Mouse (Mus musculus) hindbrain, embryonic 11.5 days (tissue): ENCODE data around the gene Gm6614. TPM values are rescaled to one million over a fixed set of nuclear protein-coding genes. Genes with fewer than 3 reads are reported as not detected.
"Not testable (repeated sequence)": the region's sequence is repeated elsewhere in the genome, so short reads cannot be mapped to it uniquely, and the experiment has no call there.

Source experiments
- ATAC-seq: fragments of 200-750 bp; cut with Nextera tagmentation; 2 replicates; pipeline ENCODE4 v1.8.0; 2017; ENCODE audit warnings: mild to moderate bottlenecking, moderate TSS enrichment, moderate library complexity; ENCODE audit not compliant: low FRiP score
- DNase-seq: peaks from one replicate; pipeline ENCODE4 v3.0.0-alpha.2; 2015; ENCODE audit warnings: low spot score
- H3K27ac ChIP-seq: fragments of 300-500 bp; sonication (generic); 2 replicates; pipeline ENCODE4 v1.5.1; 2014; ENCODE audit warnings: mild to moderate bottlenecking, low read depth, low read length
- H3K27me3 ChIP-seq: fragments of 300-500 bp; sonication (generic); 2 replicates; pipeline ENCODE4 v1.6.1; 2014; ENCODE audit warnings: mild to moderate bottlenecking, low read length, moderate library complexity, mixed read lengths; ENCODE audit not compliant: control insufficient read depth, insufficient read depth
- H3K36me3 ChIP-seq: fragments of 300-500 bp; sonication (generic); 2 replicates; pipeline ENCODE4 v1.6.1; 2014; ENCODE audit warnings: mild to moderate bottlenecking, low read length, moderate library complexity, mixed read lengths; ENCODE audit not compliant: control insufficient read depth, insufficient read depth
- H3K4me1 ChIP-seq: fragments of 300-500 bp; sonication (generic); replicated peaks from 2 replicates; pipeline ENCODE4 v1.6.1; 2014; ENCODE audit warnings: low read length, mixed read lengths; ENCODE audit not compliant: control insufficient read depth, insufficient read depth
- H3K4me2 ChIP-seq: fragments of 300-500 bp; sonication (generic); replicated peaks from 2 replicates; pipeline ENCODE4 v1.6.1; 2014; ENCODE audit warnings: mild to moderate bottlenecking, low read depth, low read length
- H3K4me3 ChIP-seq: fragments of 300-500 bp; sonication (generic); 2 replicates; pipeline ENCODE4 v1.5.1; 2014; ENCODE audit warnings: low read depth, low read length
- H3K9ac ChIP-seq: fragments of 300-500 bp; sonication (generic); 2 replicates; pipeline ENCODE4 v1.6.1; 2014; ENCODE audit warnings: low read depth, low read length
- H3K9me3 ChIP-seq: fragments of 300-500 bp; sonication (generic); 2 replicates; pipeline ENCODE4 v1.6.1; 2016; ENCODE audit warnings: low read length; ENCODE audit not compliant: control insufficient read depth
- WGBS: fragments of 180-500 bp; shearing (Covaris S2); extraction: QIAGEN DNeasy Blood & Tissue Kit; methylation state at CpG from one replicate; pipeline ENCODE4 v1.1.7; 2014; 5-methylcytosine and 5-hydroxymethylcytosine counted together
- polyA plus RNA-seq: library from polyadenylated mRNA; unstranded; fragments of >200 nt; fragmentation: Nextera tagmentation; extraction: Ambion mirVana; gene quantifications from 2 replicates; pipeline ENCODE4 v1.2.1, GENCODE M21; 2014

Gene Gm6614
- polyA plus RNA-seq = not detected in 2 replicates

DNA sequence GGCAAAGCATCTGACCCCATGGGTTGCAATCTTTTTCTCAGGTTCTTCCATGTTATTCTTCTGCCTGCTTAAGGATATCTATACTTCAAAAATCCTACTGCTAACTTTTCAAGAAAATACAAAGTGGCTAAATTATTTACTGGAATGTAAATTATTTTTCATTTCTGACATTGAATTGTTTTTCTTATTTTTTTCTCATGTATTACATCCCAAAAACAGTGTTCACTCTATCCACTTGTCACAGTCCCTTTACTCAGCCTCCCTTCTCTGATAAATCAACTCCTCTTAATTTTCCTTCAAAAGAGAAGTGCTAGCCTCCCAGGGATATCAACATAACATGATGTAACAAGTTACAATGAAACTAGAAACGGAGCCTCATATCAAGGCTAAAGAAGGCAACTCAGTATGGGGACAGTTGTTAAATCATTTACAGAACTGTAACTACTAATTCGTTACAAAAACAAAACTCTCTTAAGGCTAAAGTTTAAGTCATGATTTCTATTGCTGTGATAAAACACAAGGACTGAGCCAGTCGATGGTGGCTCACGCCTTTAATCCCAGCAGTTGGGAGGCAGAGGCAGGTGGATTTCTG lies at the start of gene Gm6614:
Gene Gm6614 (minus strand): TSS at position 51 of the 592 bp plus-strand sequence.
- Histone ChIP-seq H3K36me3 (no peaks in the 10 kb centered on the region), H3K9ac (no peak within 1 kb of the TSS), H3K4me2 (no peak within 1 kb of the TSS), H3K27ac (no peak within 1 kb of the TSS), H3K4me1 (no peaks in the 10 kb centered on the region), H3K27me3 (no peaks in the 10 kb centered on the region), H3K4me3 (no peak within 1 kb of the TSS), H3K9me3 (no peaks in the 10 kb centered on the region)
- ATAC-seq = no peak
- DNase-seq = no peak
- WGBS = 85% methylated on average over 4 of the region's 4 CpGs

DNA sequence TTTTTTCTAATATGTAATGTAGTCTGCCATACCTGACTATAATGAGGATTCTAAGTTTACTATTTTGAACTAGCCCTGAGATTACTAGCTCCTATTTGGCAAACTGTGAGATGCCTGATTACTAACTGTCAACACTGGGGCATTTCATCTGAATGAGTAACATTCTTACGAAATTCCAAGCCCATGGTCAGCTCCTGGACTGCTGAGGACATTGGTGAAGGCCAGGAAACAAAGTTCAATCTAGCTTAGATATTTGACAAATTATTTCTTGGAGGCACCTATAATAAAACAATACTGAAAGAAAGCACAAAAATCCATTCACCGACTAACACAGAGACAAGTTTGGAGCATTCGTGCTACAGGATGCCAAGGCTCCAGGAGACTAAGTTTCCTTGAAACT lies 47.1 kb upstream of the Gm6614 start:
- not testable (repeated sequence) for H3K4me3 ChIP-seq, H3K27ac ChIP-seq, H3K9ac ChIP-seq, H3K36me3 ChIP-seq, H3K9me3 ChIP-seq, H3K4me1 ChIP-seq, H3K27me3 ChIP-seq, ATAC-seq, H3K4me2 ChIP-seq, DNase-seq
- WGBS = 93% methylated on average over 3 of the region's 3 CpGs

DNA sequence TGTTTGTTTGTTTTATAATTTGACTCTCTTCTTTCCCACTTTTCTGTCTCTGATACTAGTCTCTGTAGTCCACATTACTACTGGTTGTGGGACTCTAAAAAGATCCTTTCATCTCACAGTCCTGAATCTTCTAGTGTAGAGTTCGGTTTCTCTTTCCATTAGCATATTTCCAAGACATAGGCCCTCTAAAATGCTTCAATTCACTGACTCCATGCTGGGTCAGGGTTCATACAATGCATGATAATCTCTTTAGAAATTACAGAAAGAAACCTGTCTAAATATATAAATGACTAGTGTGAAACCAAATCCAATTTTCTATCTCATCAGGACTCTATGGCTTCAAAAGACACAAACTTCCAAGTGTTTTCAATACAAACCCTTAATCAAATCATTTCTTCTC lies 36.5 kb upstream of the Gm6614 start:
- Histone ChIP-seq H3K27me3 (no peaks in the 10 kb centered on the region), H3K9me3 (no peaks in the 10 kb centered on the region), H3K27ac (no peak overlapping the region), H3K4me1 (no peaks in the 10 kb centered on the region), H3K4me2 (no peak overlapping the region), H3K36me3 (no peaks in the 10 kb centered on the region), H3K4me3 (no peak overlapping the region), H3K9ac (no peak overlapping the region)
- no peak for ATAC-seq
- WGBS = 77% methylated on average over 1 of the region's 1 CpGs
- no peak for DNase-seq

- Histone ChIP-seq H3K4me2 (no peak overlapping the region), H3K9me3 (no peaks in the 10 kb centered on the region), H3K27ac (no peak overlapping the region), H3K27me3 (no peaks in the 10 kb centered on the region), H3K9ac (no peak overlapping the region), H3K36me3 (no peaks in the 10 kb centered on the region), H3K4me3 (no peak overlapping the region), H3K4me1 (no peaks in the 10 kb centered on the region)
- 92% methylated on average over 2 of the region's 2 CpGs for WGBS
- ATAC-seq (no peak), DNase-seq (no peak)
Observed at GRCm38 (mm10) chr6:142045746-142046145, 34.5 kb upstream of the Gm6614 start.

- no peak for ATAC-seq
- H3K4me1 ChIP-seq = no peaks in the 10 kb centered on the region
- no peak overlapping the region for H3K4me3 ChIP-seq
- H3K9me3 ChIP-seq = no peaks in the 10 kb centered on the region
- no peaks in the 10 kb centered on the region for H3K27me3 ChIP-seq
- H3K27ac ChIP-seq = no peak overlapping the region
- H3K9ac ChIP-seq = no peak overlapping the region
- no peak for DNase-seq
- no peak overlapping the region for H3K4me2 ChIP-seq
- no peaks in the 10 kb centered on the region for H3K36me3 ChIP-seq
- WGBS = 88% methylated on average over 3 of the region's 3 CpGs
Observed at GRCm38 (mm10) chr6:142041896-142042295, 30.7 kb upstream of the Gm6614 start.

- WGBS = 48% methylated on average over 16 of the region's 16 CpGs
- H3K36me3 ChIP-seq = no peaks in the 10 kb centered on the region
Observed at GRCm38 (mm10) chr6:142040306-142041175, 29.3 kb upstream of the Gm6614 start.

GRCm38 (mm10) chr6:142035771-142036170 lies 24.6 kb upstream of the Gm6614 start:
- no peaks in the 10 kb centered on the region for H3K9me3 ChIP-seq
- no peaks in the 10 kb centered on the region for H3K4me1 ChIP-seq
- WGBS = 87% methylated on average over 2 of the region's 2 CpGs
- DNase-seq (no peak), ATAC-seq (no peak)
- H3K4me3 ChIP-seq = no peak overlapping the region
- no peak overlapping the region for H3K9ac ChIP-seq
- no peak overlapping the region for H3K27ac ChIP-seq
- no peaks in the 10 kb centered on the region for H3K36me3 ChIP-seq
- H3K27me3 ChIP-seq = no peaks in the 10 kb centered on the region
- H3K4me2 ChIP-seq = no peak overlapping the region

More at GRCm38 (mm10) chr6:142040306-142041175, 29.3 kb upstream of the Gm6614 start:
- peak; percentile 53 for DNase-seq
- H3K4me3 ChIP-seq = no peak overlapping the region
- no peak overlapping the region for H3K27ac ChIP-seq
- H3K9me3 ChIP-seq = no peaks in the 10 kb centered on the region
- no peak overlapping the region for H3K9ac ChIP-seq
- H3K4me2 ChIP-seq = no peak overlapping the region
- H3K4me1 ChIP-seq = no peaks in the 10 kb centered on the region
- ATAC-seq = peak; percentile 78
- no peaks in the 10 kb centered on the region for H3K27me3 ChIP-seq

DNA sequence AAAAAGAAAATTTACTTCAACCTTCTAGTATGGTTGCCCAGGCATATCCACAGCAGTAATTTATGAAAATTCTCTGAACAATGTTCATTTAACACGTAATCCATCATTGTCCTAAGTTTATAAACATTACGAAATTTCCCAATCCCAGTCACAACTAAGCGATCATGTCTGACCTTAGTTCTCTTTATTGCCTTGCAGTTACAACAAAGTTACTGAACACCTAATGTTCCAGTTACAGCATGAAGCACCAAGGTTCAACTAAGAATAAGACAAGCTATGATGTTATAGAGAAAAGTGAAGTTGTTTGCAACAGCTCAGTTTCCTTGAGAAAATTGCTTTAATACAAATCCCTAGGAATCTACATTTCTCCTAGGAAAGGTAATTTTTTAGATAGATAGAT lies 10.5 kb upstream of the Gm6614 start:
- H3K9ac ChIP-seq = no peak overlapping the region
- no peaks in the 10 kb centered on the region for H3K4me1 ChIP-seq
- 91% methylated on average over 3 of the region's 3 CpGs for WGBS
- no peak overlapping the region for H3K27ac ChIP-seq
- H3K4me3 ChIP-seq = no peak overlapping the region
- no peaks in the 10 kb centered on the region for H3K36me3 ChIP-seq
- H3K4me2 ChIP-seq = no peak overlapping the region
- no peak for ATAC-seq
- H3K27me3 ChIP-seq = no peaks in the 10 kb centered on the region
- no peaks in the 10 kb centered on the region for H3K9me3 ChIP-seq
- no peak for DNase-seq

GRCm38 (mm10) chr6:141986772-141987171 lies 24.4 kb downstream of the Gm6614 start:
- Histone ChIP-seq H3K27ac (no peak overlapping the region), H3K9me3 (no peaks in the 10 kb centered on the region), H3K4me3 (no peak overlapping the region), H3K27me3 (no peaks in the 10 kb centered on the region), H3K4me2 (no peak overlapping the region), H3K9ac (no peak overlapping the region), H3K4me1 (no peaks in the 10 kb centered on the region), H3K36me3 (no peaks in the 10 kb centered on the region)
- no peak for ATAC-seq
- 97% methylated on average over 6 of the region's 6 CpGs for WGBS
- DNase-seq = no peak
